Mouse (Mus musculus) megakaryocyte, embryonic 14.5 days (primary cell): ENCODE measurements at regions not wholly inside any gene's neighbourhood (a gene's known extent, or its start where the extent isn't known, plus 50 kb on each side); places are given as distances from the start of the nearest gene placed in this dataset.

Experiments used
- FLI1 ChIP-seq: IDR thresholded peaks from 2 replicates; pipeline ENCODE4 v1.6.1; 2012; ENCODE audit warnings: low read length, inconsistent platforms, mixed read lengths
- GATA1 ChIP-seq: IDR thresholded peaks from 3 replicates; pipeline ENCODE4 v1.6.1; 2012; ENCODE audit warnings: mixed read lengths, low read length, inconsistent platforms, borderline replicate concordance

- no peak for TF ChIP-seq GATA1
- TF ChIP-seq FLI1: no peak
Measured at GRCm38 (mm10) chr10:7298377-7298776, 86.3 kb upstream of the Cnksr3 start.
